Mouse (Mus musculus) large intestine, adult 2 months (tissue): ENCODE measurements around the gene Rftn1. TPM values are rescaled to one million over a fixed set of nuclear protein-coding genes. Genes with fewer than 3 reads are reported as not detected.

ENCODE experiments used
- DNase-seq: peaks from one replicate; pipeline ENCODE4 v3.0.0-alpha.2; 2012; ENCODE audit warnings: low read depth, low spot score
- WGBS: fragments of 180-500 bp; shearing (Covaris S2); methylation state at CpG from one replicate; pipeline ENCODE4 v1.1.7; 2018; 5-methylcytosine and 5-hydroxymethylcytosine counted together
- polyA plus RNA-seq: library from polyadenylated mRNA; depleted of rRNA; stranded (reverse); fragments of >200 nt; gene quantifications from 2 replicates; pipeline ENCODE4 v1.2.3, GENCODE M21; 2012

The Rftn1 gene
- polyA plus RNA-seq, 1 experiment, result 11.6 TPM

DNA sequence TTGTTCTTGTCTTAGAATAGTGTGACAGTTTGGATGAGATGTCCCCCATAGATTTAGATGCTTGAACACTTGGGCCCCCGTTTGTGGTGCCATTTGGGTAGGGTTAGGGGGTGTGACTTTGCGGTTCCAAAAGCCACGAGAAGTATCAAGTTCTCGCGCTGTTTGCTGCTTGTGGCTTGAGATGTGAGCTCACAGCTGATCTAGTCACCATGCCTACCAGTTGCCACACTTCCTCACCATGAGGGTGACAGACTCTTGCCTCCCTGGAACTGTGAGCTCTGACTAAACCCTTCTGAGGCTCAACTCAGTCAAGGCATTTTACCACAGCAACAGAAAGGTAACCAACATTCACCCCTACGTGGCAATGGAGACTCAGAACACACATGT lies 118.9 kb downstream of the Rftn1 start:
- 70% methylated on average over 6 of the region's 6 CpGs for WGBS
- DNase-seq, result no peak

GRCm38 (mm10) chr17:50070822-50071601 lies 119.5 kb downstream of the Rftn1 start:
- WGBS, result 66% methylated on average over 7 of the region's 7 CpGs
- no peak for DNase-seq

DNA sequence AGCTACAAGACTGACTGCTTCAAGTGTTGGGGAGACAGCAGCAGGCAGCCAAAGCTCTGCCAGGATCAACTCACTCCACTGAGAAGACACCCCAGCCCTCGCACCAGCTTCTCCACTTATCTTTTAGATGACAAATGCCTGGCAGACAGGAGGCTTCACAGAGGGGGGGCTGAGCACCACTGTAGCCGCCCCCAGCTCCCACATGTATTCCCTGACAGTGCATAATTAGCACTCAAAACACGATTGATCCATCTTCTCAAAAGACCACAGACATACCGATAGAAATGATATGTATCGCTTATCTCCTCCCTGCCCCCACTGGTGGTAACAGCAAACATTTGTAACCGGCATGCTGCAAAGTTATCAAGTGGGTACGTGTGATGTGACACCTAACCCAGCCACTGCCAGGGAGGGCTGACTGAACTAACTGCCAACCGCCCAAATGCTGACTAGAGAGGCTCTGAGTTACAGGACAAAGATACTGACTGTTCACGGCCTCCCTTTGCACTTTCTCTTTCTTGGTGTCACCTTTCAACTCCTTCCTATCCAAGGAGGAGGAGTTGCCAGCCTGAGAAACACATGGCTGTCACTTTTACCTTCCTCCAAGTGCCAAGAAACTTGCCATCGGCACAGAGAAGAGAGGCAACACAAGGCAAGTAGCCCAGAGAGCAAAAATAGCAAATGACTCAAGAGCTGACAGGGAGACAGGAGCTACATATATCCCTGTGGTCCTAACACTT lies 120.4 kb downstream of the Rftn1 start:
- WGBS, result 42% methylated on average over 10 of the region's 10 CpGs

GRCm38 (mm10) chr17:50069205-50069604 lies 121.3 kb downstream of the Rftn1 start:
- WGBS, result 80% methylated on average over 5 of the region's 5 CpGs
- no peak for DNase-seq

More for the DNA sequence above, 120.4 kb downstream of the Rftn1 start:
- DNase-seq, result no peak

DNA sequence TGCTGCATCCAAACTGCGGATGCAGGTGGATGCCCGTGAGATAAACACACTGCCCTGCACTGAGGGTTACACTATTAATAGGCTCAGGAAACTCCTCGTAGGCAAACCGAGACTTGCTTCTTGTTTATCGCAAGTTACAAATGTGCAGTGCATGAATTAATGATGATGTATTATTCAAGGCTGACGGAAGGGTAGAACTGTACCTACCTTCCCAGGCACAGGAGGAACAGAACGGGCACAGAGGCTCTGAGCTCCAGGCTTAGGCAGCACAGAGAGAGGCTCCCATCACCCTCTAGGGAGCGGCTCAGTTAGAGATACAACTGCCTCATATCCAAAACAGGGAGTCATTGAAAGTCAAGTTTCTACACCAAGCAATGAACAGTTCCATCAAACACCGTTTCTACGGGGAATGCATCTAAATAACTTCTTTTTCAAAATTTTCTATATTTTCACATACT lies 121.8 kb downstream of the Rftn1 start:
- WGBS, result 88% methylated on average over 10 of the region's 10 CpGs
- no peak for DNase-seq

GRCm38 (mm10) chr17:50067774-50068680 lies 122.4 kb downstream of the Rftn1 start:
- no peak for DNase-seq
- WGBS, result 86% methylated on average over 5 of the region's 5 CpGs

- DNase-seq, result no peak
- WGBS, result 87% methylated on average over 8 of the region's 8 CpGs
These were observed 123.4 kb downstream of the Rftn1 start for GRCm38 (mm10) chr17:50066822-50067713.

GRCm38 (mm10) chr17:50063832-50064627 lies 126.4 kb downstream of the Rftn1 start:
- WGBS, result 80% methylated on average over 13 of the region's 13 CpGs
- no peak for DNase-seq

GRCm38 (mm10) chr17:50062649-50063048 lies 127.8 kb downstream of the Rftn1 start:
- DNase-seq, result no peak
- 78% methylated on average over 4 of the region's 4 CpGs for WGBS

- DNase-seq, result no peak
- WGBS, result 84% methylated on average over 4 of the region's 4 CpGs
These were observed 129.0 kb downstream of the Rftn1 start for GRCm38 (mm10) chr17:50061446-50061845.

DNA sequence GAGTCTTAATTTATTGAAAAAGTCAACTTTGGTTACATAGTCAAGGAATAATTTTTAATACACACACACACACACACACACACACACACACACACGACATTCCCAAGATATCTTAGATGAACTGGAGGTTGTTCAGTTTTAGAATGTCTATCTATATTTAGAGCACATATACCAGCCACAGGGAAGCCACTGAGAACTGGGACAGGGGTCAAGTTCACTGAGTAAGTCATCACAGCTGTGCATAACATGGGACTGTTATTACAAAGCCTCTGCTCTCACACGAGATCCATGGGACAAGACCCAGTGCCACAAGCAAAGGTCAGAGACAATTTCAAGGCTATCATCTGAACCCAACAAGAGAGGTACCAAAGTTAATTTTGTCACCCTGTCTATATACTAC lies 130.3 kb downstream of the Rftn1 start:
- 50% methylated on average over 2 of the region's 2 CpGs for WGBS
- DNase-seq, result no peak

DNA sequence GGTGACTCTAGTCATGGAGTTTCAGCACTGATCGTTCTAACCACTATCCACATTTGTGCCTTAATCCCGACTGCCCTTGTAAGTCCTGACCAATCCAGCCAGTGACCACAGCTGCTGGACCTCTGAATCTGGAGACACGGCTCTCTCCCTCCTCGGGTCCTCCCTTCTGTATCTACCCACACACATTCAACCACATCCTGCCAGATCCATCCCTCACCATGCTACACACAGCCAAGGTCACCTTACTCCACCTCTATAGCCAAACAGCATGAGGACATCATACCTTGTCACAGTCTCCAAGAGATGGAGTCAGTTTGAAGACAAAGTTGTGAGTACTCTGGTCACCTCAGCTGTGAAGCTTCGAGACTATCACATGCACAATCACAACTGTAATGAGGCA lies 131.1 kb downstream of the Rftn1 start:
- WGBS, result 74% methylated on average over 5 of the region's 5 CpGs
- no peak for DNase-seq

DNA sequence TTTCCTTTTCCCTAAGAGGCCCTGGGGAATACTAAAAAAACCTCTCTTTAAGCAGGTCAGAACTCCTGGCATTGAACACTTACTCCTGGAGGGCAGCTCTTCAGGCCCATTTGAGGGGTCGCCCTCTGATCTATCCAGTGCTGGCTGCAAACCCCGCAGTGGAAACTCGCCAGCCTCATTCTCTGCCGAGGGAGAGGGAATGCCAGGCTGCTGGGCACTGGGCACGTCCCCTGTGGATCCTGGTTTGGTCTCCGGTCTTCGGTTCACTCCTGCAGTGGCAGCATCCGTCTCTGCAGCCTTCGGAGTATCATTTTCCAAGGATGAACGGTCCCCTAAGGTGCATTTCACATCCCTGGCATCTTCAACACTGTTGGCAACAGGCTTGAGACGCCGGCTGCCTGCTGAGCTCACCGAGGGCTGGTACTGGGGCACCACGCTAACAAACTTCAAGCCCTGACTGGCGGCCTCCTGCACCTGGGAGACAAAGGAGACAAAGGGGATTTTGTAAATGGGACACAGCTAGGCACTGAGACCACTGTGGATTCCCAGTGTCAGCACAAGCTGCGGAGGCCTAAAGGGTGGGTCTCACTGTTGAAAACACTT lies 135.2 kb downstream of the Rftn1 start:
- 80% methylated on average over 16 of the region's 16 CpGs for WGBS
- no peak for DNase-seq

DNA sequence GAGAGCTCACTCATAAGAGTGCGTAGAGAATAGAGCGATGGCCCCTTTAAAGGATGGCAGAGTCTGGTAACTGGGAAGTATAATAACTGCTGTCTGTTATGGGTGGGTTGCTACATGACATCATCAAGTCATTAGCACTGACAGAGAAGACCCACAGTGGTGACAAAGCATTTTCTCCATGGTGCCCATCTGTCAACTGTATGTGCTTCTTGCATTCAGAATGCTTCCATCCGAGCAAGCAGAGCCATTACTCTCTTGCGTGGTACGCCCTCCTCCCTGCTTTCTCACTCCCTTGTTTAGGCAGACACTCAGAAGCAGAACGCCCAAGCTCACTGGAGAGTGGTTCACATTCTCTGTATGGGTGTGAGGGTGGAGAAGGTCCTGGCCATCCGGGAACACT lies 135.9 kb downstream of the Rftn1 start:
- no peak for DNase-seq
- 82% methylated on average over 7 of the region's 7 CpGs for WGBS

DNA sequence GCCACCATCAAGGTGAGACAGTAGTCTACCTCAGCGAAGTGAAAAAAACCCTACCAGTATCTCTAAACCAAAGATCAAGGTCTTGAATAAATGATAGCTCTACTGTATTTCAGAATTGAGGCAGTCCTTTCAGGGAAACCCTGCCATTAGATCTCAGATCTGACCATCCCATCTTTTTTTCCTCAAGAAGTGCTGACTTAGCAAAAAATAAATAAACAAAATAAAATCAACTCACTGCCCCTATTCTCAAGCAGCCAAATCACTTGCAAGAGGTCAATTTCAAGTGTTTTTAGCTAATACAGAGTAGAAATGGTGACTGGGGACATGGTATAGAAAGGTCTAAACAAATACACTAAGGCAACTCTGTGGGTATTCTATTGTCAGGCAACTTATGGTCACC lies 136.5 kb downstream of the Rftn1 start:
- DNase-seq, result no peak
- 91% methylated on average over 1 of the region's 1 CpGs for WGBS

- 48% methylated on average over 7 of the region's 7 CpGs for WGBS
- DNase-seq, result no peak
These were observed 137.6 kb downstream of the Rftn1 start for GRCm38 (mm10) chr17:50052741-50053468.

DNA sequence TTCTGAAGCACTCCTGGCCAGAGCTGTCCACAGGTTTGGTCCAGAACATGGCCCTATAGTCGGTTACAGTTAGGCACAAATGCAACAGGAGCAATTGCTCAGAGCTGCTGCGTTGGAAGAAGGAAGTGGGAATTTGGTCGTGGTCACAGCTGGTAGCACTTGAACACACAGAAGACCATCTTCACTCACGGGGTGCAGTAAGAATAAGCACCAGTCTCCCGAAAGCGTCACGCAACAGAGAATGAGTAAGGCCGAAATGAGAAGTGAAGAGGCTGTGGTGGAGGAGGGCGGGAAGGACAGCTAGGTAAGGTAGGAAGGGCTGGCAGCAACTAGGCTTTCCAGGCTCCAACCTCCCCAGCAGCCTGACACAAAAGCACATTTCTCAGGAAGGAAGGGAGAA lies 140.0 kb downstream of the Rftn1 start:
- no peak for DNase-seq
- WGBS, result 78% methylated on average over 9 of the region's 9 CpGs
